Mouse (Mus musculus) bone marrow macrophage, adult 2 months (primary cell): ENCODE data around the gene Pmm2.

Experiments
- CTCF ChIP-seq: IDR thresholded peaks from 2 replicates; pipeline ENCODE4 v1.5.1; 2012; ENCODE audit warnings: low read depth, mild to moderate bottlenecking, low read length, moderate library complexity
- POLR2A ChIP-seq: IDR thresholded peaks from 2 replicates; pipeline ENCODE4 v1.6.1; 2012; ENCODE audit warnings: mild to moderate bottlenecking, low read depth, low read length, borderline replicate concordance

GRCm38 (mm10) chr16:8673343-8673742, 35.9 kb downstream of the Pmm2 start:
- no peak for TF ChIP-seq POLR2A
- TF ChIP-seq CTCF: no peak
